Mouse (Mus musculus): ENCODE results near the gene Tmem211. TPM values are rescaled to one million over a fixed set of nuclear protein-coding genes. Genes with fewer than 3 reads are reported as not detected.

Tmem211 gene
- total and polyA plus RNA-seq, 2 experiments from 2014 or later = not detected

DNA sequence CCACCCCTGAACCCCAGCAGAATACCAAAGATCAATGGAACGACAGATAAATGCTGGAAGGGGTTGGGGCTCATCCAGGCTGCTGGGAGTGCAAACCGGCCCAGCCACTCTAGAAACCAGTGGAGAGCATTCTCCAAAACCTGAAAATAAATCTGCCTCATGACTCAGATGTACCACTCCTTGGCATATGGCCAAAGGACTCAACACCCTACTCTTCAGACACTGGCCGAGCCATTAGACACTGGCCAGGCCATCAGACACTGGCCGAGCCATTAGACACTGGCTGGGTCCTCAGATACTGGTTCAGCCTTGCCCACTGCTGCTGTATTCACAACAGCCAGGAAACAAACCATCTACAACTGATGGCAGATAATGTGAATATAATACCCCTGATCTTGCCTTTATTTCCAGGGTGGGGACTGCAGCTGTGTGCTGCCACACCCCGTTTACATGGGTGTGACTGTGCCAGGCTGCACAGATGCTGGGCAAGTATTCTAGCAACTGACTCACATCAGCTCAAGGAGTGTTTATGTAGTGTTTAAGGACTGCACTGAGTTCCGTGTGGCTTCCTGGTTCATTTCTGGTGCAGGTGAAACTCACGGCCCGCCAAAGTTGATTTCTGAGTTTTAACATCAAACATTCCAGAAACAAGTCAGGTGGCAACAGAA lies 22.7 kb downstream of the Tmem211 start:
- ATAC-seq (ENCODE audit: insufficient read depth, low read depth) = peak; percentile 64; the same call in 1 of the 2 replicates
- peak; percentile 11 for DNase-seq (ENCODE audit: low spot score)
- Histone ChIP-seq H3K4me1 (ENCODE audit: control insufficient read depth, insufficient read depth) (no peaks in the 10 kb centered on the region), H3K27ac (ENCODE audit: low read depth) (no peak overlapping the region), H3K9me3 (replicated peaks; ENCODE audit: control insufficient read depth, low read length) (no peaks in the 10 kb centered on the region), H3K4me2 (ENCODE audit: low read depth, low read length) (no peak overlapping the region), H3K9ac (replicated peaks; ENCODE audit: low read depth, low read length) (no peak overlapping the region), H3K36me3 (replicated peaks; ENCODE audit: control insufficient read depth, insufficient read depth, low read length) (no peaks in the 10 kb centered on the region), H3K27me3 (ENCODE audit: control insufficient read depth, insufficient read depth, low read length) (no peaks in the 10 kb centered on the region), H3K4me3 (ENCODE audit: low read depth, low read length) (no peak overlapping the region)
- 50% methylated on average over 8 of the region's 8 CpGs for WGBS
- no peak for TF ChIP-seq CTCF (IDR thresholded peaks at IDR 0.05; ENCODE audit: low read depth)
- no peak for TF ChIP-seq EP300 (IDR thresholded peaks at IDR 0.05; ENCODE audit: low read depth)

DNA sequence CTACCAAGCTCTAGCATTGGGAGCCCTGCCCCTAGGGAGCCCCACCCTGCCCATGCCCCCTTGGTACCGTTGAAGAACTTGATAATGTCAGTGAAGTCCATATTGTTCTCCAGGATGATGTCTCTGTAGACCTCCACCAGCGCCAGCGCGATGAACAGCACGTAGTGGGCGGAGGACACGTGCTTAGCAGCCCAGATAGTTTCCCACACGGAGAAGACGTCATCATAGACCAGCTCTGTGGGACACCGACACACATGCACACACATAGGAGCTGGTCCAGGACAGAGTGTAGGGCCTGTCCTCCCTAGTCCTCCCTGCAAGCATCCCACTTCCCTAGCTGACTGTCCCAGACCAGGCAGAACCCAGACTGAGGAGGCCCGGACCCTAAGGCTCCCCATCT lies 24.1 kb downstream of the Tmem211 start:
- H3K27ac ChIP-seq (ENCODE audit: low read depth) = no peak overlapping the region
- H3K9ac ChIP-seq (replicated peaks; ENCODE audit: low read depth, low read length) = no peak overlapping the region
- no peaks in the 10 kb centered on the region for H3K27me3 ChIP-seq (ENCODE audit: control insufficient read depth, insufficient read depth, low read length)
- no peaks in the 10 kb centered on the region for H3K4me1 ChIP-seq (ENCODE audit: control insufficient read depth, insufficient read depth)
- no peak for DNase-seq (ENCODE audit: low spot score)
- no peak for ATAC-seq (ENCODE audit: insufficient read depth, low read depth)
- H3K9me3 ChIP-seq (replicated peaks; ENCODE audit: control insufficient read depth, low read length) = no peaks in the 10 kb centered on the region
- 89% methylated on average over 11 of the region's 11 CpGs for WGBS
- no peaks in the 10 kb centered on the region for H3K36me3 ChIP-seq (replicated peaks; ENCODE audit: control insufficient read depth, insufficient read depth, low read length)
- TF ChIP-seq CTCF (IDR thresholded peaks at IDR 0.05; ENCODE audit: low read depth) (no peak), EP300 (IDR thresholded peaks at IDR 0.05; ENCODE audit: low read depth) (no peak)
- H3K4me3 ChIP-seq (ENCODE audit: low read depth, low read length) = no peak overlapping the region
- no peak overlapping the region for H3K4me2 ChIP-seq (ENCODE audit: low read depth, low read length)

DNA sequence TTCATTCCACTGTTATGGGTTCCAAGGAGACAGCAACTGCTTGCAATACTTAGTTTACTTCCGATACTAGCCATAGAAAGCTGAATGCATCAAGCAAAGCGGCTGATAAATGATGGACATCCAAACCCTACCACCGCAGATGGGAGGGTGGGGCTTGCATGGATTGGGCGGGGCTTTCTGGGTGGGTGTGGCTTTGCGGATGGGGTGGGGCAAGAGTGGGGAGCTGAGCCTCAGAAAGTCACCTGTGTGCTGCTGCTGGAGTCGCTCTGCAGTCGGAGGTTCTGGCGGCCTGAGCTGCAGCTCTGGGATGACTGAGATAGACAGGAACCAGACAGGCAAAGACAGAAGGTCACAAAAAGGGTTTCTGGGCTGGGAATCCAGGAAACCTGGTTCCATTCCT lies 38.9 kb downstream of the Tmem211 start:
- ATAC-seq (ENCODE audit: insufficient read depth, low read depth) (no peak), DNase-seq (ENCODE audit: low spot score) (no peak)
- no peak overlapping the region for H3K4me2 ChIP-seq (ENCODE audit: low read depth, low read length)
- no peak for TF ChIP-seq CTCF (IDR thresholded peaks at IDR 0.05; ENCODE audit: low read depth)
- no peak for TF ChIP-seq EP300 (IDR thresholded peaks at IDR 0.05; ENCODE audit: low read depth)
- no peaks in the 10 kb centered on the region for H3K9me3 ChIP-seq (replicated peaks; ENCODE audit: control insufficient read depth, low read length)
- no peak overlapping the region for H3K9ac ChIP-seq (replicated peaks; ENCODE audit: low read depth, low read length)
- H3K4me1 ChIP-seq (ENCODE audit: control insufficient read depth, insufficient read depth) = no peaks in the 10 kb centered on the region
- 76% methylated on average over 8 of the region's 8 CpGs for WGBS
- no peak overlapping the region for H3K4me3 ChIP-seq (ENCODE audit: low read depth, low read length)
- no peak overlapping the region for H3K27ac ChIP-seq (ENCODE audit: low read depth)
- H3K36me3 ChIP-seq (replicated peaks; ENCODE audit: control insufficient read depth, insufficient read depth, low read length) = no peaks in the 10 kb centered on the region
- H3K27me3 ChIP-seq (ENCODE audit: control insufficient read depth, insufficient read depth, low read length) = no peaks in the 10 kb centered on the region

DNA sequence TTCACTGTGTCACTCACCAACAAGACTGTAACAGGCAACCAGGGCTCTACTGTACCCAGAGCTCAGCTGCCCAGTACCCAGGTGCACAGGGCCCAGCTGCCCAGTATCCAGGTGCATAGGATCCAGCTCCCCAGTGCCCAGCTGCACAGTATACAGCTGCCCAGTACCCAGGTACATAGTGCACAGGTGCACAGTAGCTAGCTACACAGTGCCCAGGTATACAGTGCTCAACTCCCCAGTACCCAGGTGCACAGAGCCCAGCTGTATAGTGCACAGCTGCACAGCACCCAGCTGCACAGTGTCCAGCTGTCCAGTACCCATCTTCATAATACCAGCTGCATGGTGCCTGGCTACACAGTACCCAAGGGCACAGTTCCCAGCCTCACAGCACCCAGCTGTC lies 41.5 kb downstream of the Tmem211 start:
- TF ChIP-seq EP300 (IDR thresholded peaks at IDR 0.05; ENCODE audit: low read depth) (no peak), CTCF (IDR thresholded peaks at IDR 0.05; ENCODE audit: low read depth) (no peak)
- no peak; the same call in 1 of the 2 replicates for ATAC-seq (ENCODE audit: insufficient read depth, low read depth)
- Histone ChIP-seq H3K9ac (replicated peaks; ENCODE audit: low read depth, low read length) (no peak overlapping the region), H3K4me1 (ENCODE audit: control insufficient read depth, insufficient read depth) (no peaks in the 10 kb centered on the region), H3K27ac (ENCODE audit: low read depth) (no peak overlapping the region), H3K36me3 (replicated peaks; ENCODE audit: control insufficient read depth, insufficient read depth, low read length) (no peaks in the 10 kb centered on the region), H3K9me3 (replicated peaks; ENCODE audit: control insufficient read depth, low read length) (no peaks in the 10 kb centered on the region), H3K4me2 (ENCODE audit: low read depth, low read length) (no peak overlapping the region), H3K4me3 (ENCODE audit: low read depth, low read length) (no peak overlapping the region), H3K27me3 (ENCODE audit: control insufficient read depth, insufficient read depth, low read length) (no peaks in the 10 kb centered on the region)
- no peak for DNase-seq (ENCODE audit: low spot score)

DNA sequence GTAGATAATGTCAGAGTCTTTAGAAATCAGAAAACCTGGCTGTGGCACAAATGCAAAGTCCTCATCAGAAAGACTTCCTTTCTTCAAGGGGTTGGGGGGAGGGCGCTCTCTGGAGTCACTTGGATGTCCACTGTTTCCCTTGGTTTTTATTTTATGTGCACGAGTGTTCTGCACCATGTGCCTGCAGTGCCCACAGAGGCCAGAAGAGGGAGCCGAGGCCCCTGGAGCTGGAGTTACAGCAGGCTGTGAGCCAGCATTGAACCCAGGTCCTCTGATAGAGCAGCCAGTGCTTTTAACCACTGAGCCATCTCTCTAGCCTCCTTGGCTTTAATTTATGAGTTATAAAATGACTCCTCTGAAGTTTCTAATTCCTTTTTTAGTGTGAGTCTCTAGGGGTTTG lies 43.3 kb downstream of the Tmem211 start:
- Histone ChIP-seq H3K36me3 (replicated peaks; ENCODE audit: control insufficient read depth, insufficient read depth, low read length) (no peaks in the 10 kb centered on the region), H3K9me3 (replicated peaks; ENCODE audit: control insufficient read depth, low read length) (no peaks in the 10 kb centered on the region), H3K4me3 (ENCODE audit: low read depth, low read length) (no peak overlapping the region), H3K4me1 (ENCODE audit: control insufficient read depth, insufficient read depth) (no peaks in the 10 kb centered on the region), H3K27ac (ENCODE audit: low read depth) (no peak overlapping the region), H3K27me3 (ENCODE audit: control insufficient read depth, insufficient read depth, low read length) (no peaks in the 10 kb centered on the region), H3K4me2 (ENCODE audit: low read depth, low read length) (no peak overlapping the region), H3K9ac (replicated peaks; ENCODE audit: low read depth, low read length) (no peak overlapping the region)
- WGBS = 70% methylated on average over 3 of the region's 3 CpGs
- ATAC-seq (ENCODE audit: insufficient read depth, low read depth) (no peak), DNase-seq (ENCODE audit: low spot score) (no peak)
- TF ChIP-seq EP300 (IDR thresholded peaks at IDR 0.05; ENCODE audit: low read depth) (no peak), CTCF (IDR thresholded peaks at IDR 0.05; ENCODE audit: low read depth) (no peak; the same call in 1 of the 2 replicates)

Data from heart, postnatal 0 days (tissue).